13 mouse cellular contexts compared by ENCODE assay signal in the genomic region with DNA sequence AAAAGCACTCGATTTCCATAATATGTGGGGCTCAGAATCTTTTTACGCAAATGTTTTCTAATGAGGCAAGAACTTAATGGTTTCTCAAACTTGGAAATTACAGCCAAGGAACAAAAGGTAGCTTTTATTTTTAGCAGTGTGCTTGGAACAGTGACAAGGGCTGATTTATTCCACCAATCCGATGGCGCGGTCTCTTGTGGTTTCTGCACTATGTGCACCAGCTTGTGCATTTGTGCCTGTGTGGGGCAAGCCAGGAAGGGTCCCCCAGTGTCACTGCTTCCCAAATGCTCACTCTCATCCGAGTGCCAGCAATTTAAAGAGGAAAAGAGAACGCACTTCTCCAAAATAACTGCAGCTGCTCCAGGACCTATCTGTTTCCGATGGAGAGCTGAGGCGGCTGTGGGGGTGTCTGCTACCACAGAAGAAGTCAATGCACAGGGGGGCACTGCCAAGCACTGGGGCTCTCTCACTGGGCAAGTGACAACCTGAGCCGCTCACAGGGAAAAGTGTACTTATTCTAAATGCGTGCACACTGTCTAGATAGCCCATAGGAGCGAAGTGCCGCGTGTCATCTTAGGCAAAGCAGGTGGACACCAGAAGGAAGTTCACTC. TPM values are rescaled to one million over a fixed set of nuclear protein-coding genes. Genes with fewer than 3 reads are reported as not detected.
DNase-seq lines count a peak whose midpoint lies in the region; ATAC-seq and TF ChIP-seq lines count a peak whose summit lies in the region.
"Had no signal": no experiment of that assay in that cellular context is flagged by ENCODE, and none has a peak within 500 bp of the region (broad histone marks: within the 10 kb centered on the region; RNA-seq: fewer than 3 reads in every experiment).

No protein-coding gene starts in this region.

- 0 out of 2 replicates have a peak, but pooled peaks cover 6% of the 10 kb centered on the region for H3K36me3 ChIP-seq in hindbrain, embryonic 16.5 days (ENCODE audit: control insufficient read depth, insufficient read depth, low read length)
- peaks cover 10% of the 10 kb centered on the region; the same call in 1 of the 2 replicates for H3K36me3 ChIP-seq in hindbrain, postnatal 0 days (ENCODE audit: insufficient read depth, low read length)
- H3K36me3 ChIP-seq in forebrain, embryonic 15.5 days: peaks cover 5% of the 10 kb centered on the region; the same call in 1 of the 2 replicates

- H3K9ac ChIP-seq in hindbrain, embryonic 16.5 days (ENCODE audit: low read depth, low read length): no peak overlapping the region
- H3K9ac ChIP-seq in hindbrain, postnatal 0 days (replicated peaks; ENCODE audit: low read length): no peak overlapping the region
- H3K9ac ChIP-seq in forebrain, embryonic 15.5 days (replicated peaks): no peak overlapping the region
- H3K9ac ChIP-seq: embryonic facial prominence, embryonic 15.5 days; heart, embryonic 13.5 days; midbrain, embryonic 13.5 days had no signal

- TF ChIP-seq CTCF in hindbrain, postnatal 0 days (IDR thresholded peaks at IDR 0.05; ENCODE audit: low read depth): no peak
- no peak for TF ChIP-seq CTCF in brain, embryonic 14.5 days (IDR thresholded peaks at IDR 0.05; ENCODE audit: borderline replicate concordance, extremely low read depth, insufficient read depth, insufficient read length)

- H3K4me3 ChIP-seq in hindbrain, embryonic 16.5 days (ENCODE audit: low read length): no peak overlapping the region
- no peak overlapping the region for H3K4me3 ChIP-seq in hindbrain, postnatal 0 days (ENCODE audit: low read length)
- no peak overlapping the region for H3K4me3 ChIP-seq in forebrain, embryonic 15.5 days
- H3K4me3 ChIP-seq: embryonic facial prominence, embryonic 15.5 days; heart, embryonic 13.5 days; midbrain, embryonic 13.5 days had no signal

- no peak for TF ChIP-seq POLR2A in brain, embryonic 14.5 days (IDR thresholded peaks at IDR 0.05; ENCODE audit: borderline replicate concordance, extremely low read depth, insufficient read depth, insufficient read length, poor library complexity, severe bottlenecking)

- no peak overlapping the region for H3K4me2 ChIP-seq in hindbrain, embryonic 16.5 days (ENCODE audit: low read length)
- no peak overlapping the region for H3K4me2 ChIP-seq in hindbrain, postnatal 0 days (ENCODE audit: low read depth, low read length)
- H3K4me2 ChIP-seq in forebrain, embryonic 15.5 days (replicated peaks): no peak overlapping the region
- H3K4me2 ChIP-seq: embryonic facial prominence, embryonic 15.5 days; heart, embryonic 13.5 days; midbrain, embryonic 13.5 days had no signal

- no peak overlapping the region for H3K27ac ChIP-seq in hindbrain, embryonic 16.5 days (ENCODE audit: low read depth, low read length)
- H3K27ac ChIP-seq in hindbrain, postnatal 0 days: no peak overlapping the region
- peak overlapping the region; percentile 51 for H3K27ac ChIP-seq in forebrain, embryonic 15.5 days (replicated peaks)
- H3K27ac ChIP-seq: embryonic facial prominence, embryonic 15.5 days; heart, embryonic 13.5 days; kidney, postnatal 0 days; midbrain, embryonic 13.5 days had no signal

- H3K4me1 ChIP-seq in hindbrain, embryonic 16.5 days (ENCODE audit: control insufficient read depth, insufficient read depth, low read depth, low read length): peaks cover 3% of the 10 kb centered on the region
- 0 out of 2 replicates have a peak, but pooled peaks cover 4% of the 10 kb centered on the region for H3K4me1 ChIP-seq in hindbrain, postnatal 0 days (ENCODE audit: insufficient read depth, low read length)
- peaks cover 28% of the 10 kb centered on the region for H3K4me1 ChIP-seq in forebrain, embryonic 15.5 days

- H3K27me3 ChIP-seq in hindbrain, embryonic 16.5 days (replicated peaks; ENCODE audit: control insufficient read depth, insufficient read depth, low read length): no peaks in the 10 kb centered on the region
- H3K27me3 ChIP-seq in hindbrain, postnatal 0 days (ENCODE audit: insufficient read depth, low read length): no peaks in the 10 kb centered on the region
- no peaks in the 10 kb centered on the region for H3K27me3 ChIP-seq in forebrain, embryonic 15.5 days
- H3K27me3 ChIP-seq: embryonic facial prominence, embryonic 15.5 days; heart, embryonic 13.5 days; midbrain, embryonic 13.5 days had no signal

- peak; percentile 50 for ATAC-seq in frontal cortex, adult (ENCODE audit: low TSS enrichment)
- 0 out of 2 replicates have a peak, but pooled peaks have one; percentile 17 for ATAC-seq in hindbrain, embryonic 16.5 days
- ATAC-seq in hindbrain, postnatal 0 days: no peak
- peak; percentile 79 for ATAC-seq in forebrain, embryonic 15.5 days (replicated peaks)
- ATAC-seq in inflammation-experienced regulatory T-cells, adult 6 months: no peak
- ATAC-seq: CD4-positive, CD25-positive, alpha-beta regulatory T cell, adult 4 months; midbrain, embryonic 13.5 days had no signal

- H3K9me3 ChIP-seq in hindbrain, embryonic 16.5 days (ENCODE audit: control insufficient read depth, low read length): no peaks in the 10 kb centered on the region
- H3K9me3 ChIP-seq in hindbrain, postnatal 0 days (ENCODE audit: low read length): no peaks in the 10 kb centered on the region
- no peaks in the 10 kb centered on the region for H3K9me3 ChIP-seq in forebrain, embryonic 15.5 days
- H3K9me3 ChIP-seq: embryonic facial prominence, embryonic 15.5 days; heart, embryonic 13.5 days; midbrain, embryonic 13.5 days had no signal

- no peak for DNase-seq in frontal cortex, postnatal 36 days (ENCODE audit: low spot score in 2 of 2)
- no peak for DNase-seq in hindbrain, postnatal 0 days (ENCODE audit: low spot score)
- peak; percentile 81 for DNase-seq in brain, embryonic 14.5 days (ENCODE audit: low read depth)
- DNase-seq: thymus, postnatal 25 days had no signal

- 76% methylated on average over 14 of the region's 14 CpGs for WGBS in hindbrain, embryonic 16.5 days
- 66% methylated on average over 14 of the region's 14 CpGs for WGBS in hindbrain, postnatal 0 days
- 44% methylated on average over 14 of the region's 14 CpGs for WGBS in forebrain, embryonic 15.5 days

RNA-seq across cellular contexts. Expression of gene Mcur1, which starts 19.7 kb away (rescaled TPM):
- polyA plus RNA-seq in hindbrain, embryonic 16.5 days (2015; fragmentation: Nextera tagmentation; extraction: Ambion mirVana): 6.2 and 8.0 TPM in 2 replicates
- 9.3 and 12.4 TPM in 2 replicates for total RNA-seq in hindbrain, postnatal 0 days (2014; rRNA removed)
- 8.0 and 8.4 TPM in 2 replicates for polyA plus RNA-seq in hindbrain, postnatal 0 days (2015; fragmentation: Nextera tagmentation; extraction: Ambion mirVana)
- polyA plus RNA-seq in brain, embryonic 14.5 days (2012; rRNA removed): 9.2 and 10.0 TPM in 2 replicates
- polyA plus RNA-seq in forebrain, embryonic 15.5 days (2015; fragmentation: Nextera tagmentation; extraction: Ambion mirVana): 7.5 and 8.6 TPM in 2 replicates
- polyA plus RNA-seq in inflammation-experienced regulatory T-cells, adult 6 months (2017; shearing (Covaris generic)): 10 to 100 TPM in 2 of 3 experiments, 1 to 10 TPM in 1; 7.1 to 19.0 (median 17.0) TPM

RNA-seq across cellular contexts. Expression of gene Ranbp9, which starts 59.2 kb away (rescaled TPM):
- 10.0 and 11.2 TPM in 2 replicates for polyA plus RNA-seq in hindbrain, embryonic 16.5 days (2015; fragmentation: Nextera tagmentation; extraction: Ambion mirVana)
- 52.7 and 67.1 TPM in 2 replicates for total RNA-seq in hindbrain, postnatal 0 days (2014; rRNA removed)
- 9.6 and 11.0 TPM in 2 replicates for polyA plus RNA-seq in hindbrain, postnatal 0 days (2015; fragmentation: Nextera tagmentation; extraction: Ambion mirVana)
- 42.6 and 49.5 TPM in 2 replicates for polyA plus RNA-seq in brain, embryonic 14.5 days (2012; rRNA removed)
- polyA plus RNA-seq in forebrain, embryonic 15.5 days (2015; fragmentation: Nextera tagmentation; extraction: Ambion mirVana): 13.1 and 13.2 TPM in 2 replicates
- 10 to 100 TPM; 25.0 to 34.8 (median 34.3) TPM for polyA plus RNA-seq in inflammation-experienced regulatory T-cells, adult 6 months (2017; shearing (Covaris generic))

Comparison
In these comparisons a context has a peak if more than half of its experiments do, and no peak if none do; other contexts are left out.
1. ATAC-seq: peak in frontal cortex, adult (single experiment), hindbrain, embryonic 16.5 days (single experiment) and forebrain, embryonic 15.5 days (single experiment); none in hindbrain, postnatal 0 days (single experiment) and inflammation-experienced regulatory T-cells, adult 6 months (single experiment).